Mouse (Mus musculus): Measurements from ENCODE around the gene Ankrd22. TPM values are rescaled to one million over a fixed set of nuclear protein-coding genes. Genes with fewer than 3 reads are reported as not detected.

The Ankrd22 gene
- 0.34 TPM for polyA plus RNA-seq (2014; fragmentation: Illumina TruSeq; extraction: RNeasy Lipid Tissue Mini Kit (QIAGEN cat#74804); ENCODE audit: insufficient read depth, low read depth, low replicate concordance)

DNA sequence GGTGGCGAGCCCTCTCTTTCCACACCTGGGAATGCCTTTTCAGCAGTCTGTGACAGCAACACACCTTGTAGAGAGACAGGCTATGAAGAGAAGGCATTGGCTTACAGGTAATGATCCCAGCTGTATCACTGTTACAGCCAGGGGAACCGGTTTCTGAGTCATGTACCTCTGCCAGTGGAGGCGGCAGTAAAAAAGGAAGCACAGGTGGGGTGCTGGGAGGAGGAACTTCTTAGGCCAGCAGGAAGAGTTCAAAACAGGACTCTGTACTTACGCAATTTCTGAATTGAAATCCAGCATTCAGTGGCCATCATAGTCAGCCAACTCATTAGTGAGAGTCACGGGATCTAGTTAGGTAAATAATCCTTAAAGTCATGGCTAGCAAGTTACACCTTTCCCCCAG is at the start of gene Ankrd22:
Gene Ankrd22 (minus strand): TSS at position 163 of the 400 bp plus-strand sequence.

DNA sequence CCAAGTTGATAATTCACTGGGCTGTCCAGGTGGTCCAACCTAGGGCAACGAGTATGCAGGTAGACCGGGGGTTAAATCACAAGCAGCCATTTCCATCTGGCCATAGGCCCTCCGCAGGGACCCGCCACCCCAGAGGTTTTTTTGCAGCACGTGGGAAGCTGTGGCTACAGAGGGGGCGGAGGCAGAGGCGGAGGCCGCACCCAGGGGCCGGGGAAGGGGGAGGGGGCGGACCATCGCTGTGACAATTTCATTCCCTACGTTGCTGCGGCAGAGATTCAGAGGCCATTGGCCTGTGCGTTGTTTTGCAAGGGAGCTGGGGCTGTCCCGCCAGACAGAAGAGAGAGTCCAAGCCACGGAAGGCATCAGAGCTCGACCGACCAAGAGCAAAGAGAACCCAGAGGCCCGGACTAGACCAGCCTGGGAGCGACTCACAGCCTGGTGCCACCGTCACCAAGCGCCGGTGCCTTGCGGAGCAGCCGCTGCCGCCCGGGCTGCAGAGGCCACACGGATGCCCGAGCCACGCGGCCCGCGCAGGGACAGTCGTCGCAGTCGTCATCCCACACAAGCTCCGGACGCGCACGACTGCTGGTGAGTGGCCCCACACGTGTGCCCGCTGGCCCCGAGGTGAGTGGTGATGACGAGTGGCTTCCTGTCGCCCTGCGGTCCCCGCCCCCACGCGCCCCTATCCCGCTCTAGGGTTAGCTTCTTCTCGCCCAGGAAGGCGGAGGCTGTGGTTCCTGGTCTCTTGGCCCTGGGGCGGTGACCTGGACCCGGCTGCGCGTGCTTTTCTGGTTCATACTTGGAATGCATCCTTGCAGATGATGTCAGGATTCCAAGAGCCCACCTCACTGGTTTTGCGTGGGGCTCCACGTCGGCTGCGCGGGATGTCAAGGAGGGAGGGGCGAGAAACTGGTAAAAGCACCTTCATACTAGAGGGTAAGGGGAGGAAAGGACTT is 26.4 kb upstream of the Ankrd22 start, which contains the start of gene Stambpl1:
Gene Stambpl1 (plus strand): TSS at position 222 of the 956 bp plus-strand sequence.

DNA sequence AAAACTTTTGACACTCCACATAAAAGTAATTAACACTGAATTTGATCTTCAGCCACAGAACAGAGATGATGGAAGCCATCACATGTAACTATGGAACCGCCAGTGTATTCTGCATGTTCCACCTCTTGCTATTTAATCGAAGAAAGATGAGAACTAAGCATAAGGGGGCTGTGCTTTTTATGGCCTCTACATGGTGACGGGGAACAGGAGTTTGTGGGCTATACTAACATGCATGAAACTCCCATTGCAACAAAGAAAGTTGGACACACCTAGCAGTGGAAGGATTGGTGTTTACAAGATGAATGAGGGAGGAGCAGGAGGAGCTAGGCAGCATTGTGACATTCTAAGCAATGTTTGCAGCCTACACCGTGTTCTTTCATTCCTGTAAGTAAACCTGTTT is 65.2 kb downstream of the Ankrd22 start, which contains the start of gene Lipm:
Gene Lipm (plus strand): TSS at position 301 of the 400 bp plus-strand sequence.

Other genes starting within 250 kb of the Ankrd22 start
- 0.61 TPM for gene Lipf, start 204.9 kb downstream of the Ankrd22 start, polyA plus RNA-seq (2014; fragmentation: Illumina TruSeq; extraction: RNeasy Lipid Tissue Mini Kit (QIAGEN cat#74804); ENCODE audit: insufficient read depth, low read depth, low replicate concordance)
- gene Lipk, start 157.8 kb downstream of the Ankrd22 start, polyA plus RNA-seq (2014; fragmentation: Illumina TruSeq; extraction: RNeasy Lipid Tissue Mini Kit (QIAGEN cat#74804); ENCODE audit: insufficient read depth, low read depth, low replicate concordance), result not detected
- gene Lipn, start 98.7 kb downstream of the Ankrd22 start, polyA plus RNA-seq (2014; fragmentation: Illumina TruSeq; extraction: RNeasy Lipid Tissue Mini Kit (QIAGEN cat#74804); ENCODE audit: insufficient read depth, low read depth, low replicate concordance), result not detected
- gene Lipm, start 65.1 kb downstream of the Ankrd22 start, polyA plus RNA-seq (2014; fragmentation: Illumina TruSeq; extraction: RNeasy Lipid Tissue Mini Kit (QIAGEN cat#74804); ENCODE audit: insufficient read depth, low read depth, low replicate concordance), result not detected
- gene Stambpl1, start 26.2 kb upstream of the Ankrd22 start, polyA plus RNA-seq (2014; fragmentation: Illumina TruSeq; extraction: RNeasy Lipid Tissue Mini Kit (QIAGEN cat#74804); ENCODE audit: insufficient read depth, low read depth, low replicate concordance), result 8.2 TPM
- gene Acta2, start 89.5 kb upstream of the Ankrd22 start, polyA plus RNA-seq (2014; fragmentation: Illumina TruSeq; extraction: RNeasy Lipid Tissue Mini Kit (QIAGEN cat#74804); ENCODE audit: insufficient read depth, low read depth, low replicate concordance), result 323 TPM
- gene Fas, start 124.6 kb upstream of the Ankrd22 start, polyA plus RNA-seq (2014; fragmentation: Illumina TruSeq; extraction: RNeasy Lipid Tissue Mini Kit (QIAGEN cat#74804); ENCODE audit: insufficient read depth, low read depth, low replicate concordance), result 53.5 TPM

All from lung, adult 10 weeks (tissue).